Mouse (Mus musculus): ENCODE measurements around the gene Kcna6. TPM values are rescaled to one million over a fixed set of nuclear protein-coding genes. Genes with fewer than 3 reads are reported as not detected.

The Kcna6 gene
- 10 to 100 TPM; 73.3 to 81.8 (median 75.4) TPM for total RNA-seq (2022)

GRCm38 (mm10) chr6:126740211-126741142, at the start of gene Kcna6:
TSS of gene Kcna6 (minus strand) at chr6:126740674.
- no peak for DNase-seq (ENCODE audit: low spot score in 2 of 2)

- no peak for DNase-seq (ENCODE audit: low spot score in 2 of 2)
These were observed 48.4 kb upstream of the Kcna6 start for GRCm38 (mm10) chr6:126788863-126789262.

- DNase-seq (ENCODE audit: low spot score in 2 of 2) = no peak
These were observed 43.7 kb upstream of the Kcna6 start for GRCm38 (mm10) chr6:126784206-126784605.

- peak in 1 of 2 experiments; percentile 88 for DNase-seq (ENCODE audit: low spot score in 2 of 2)
These were observed 43.2 kb upstream of the Kcna6 start for GRCm38 (mm10) chr6:126783651-126784066.

GRCm38 (mm10) chr6:126783056-126783455, 42.6 kb upstream of the Kcna6 start:
- no peak for DNase-seq (ENCODE audit: low spot score in 2 of 2)

- no peak for DNase-seq (ENCODE audit: low spot score in 2 of 2)
These were observed 37.4 kb upstream of the Kcna6 start for GRCm38 (mm10) chr6:126777889-126778288.

GRCm38 (mm10) chr6:126773873-126774272, 33.4 kb upstream of the Kcna6 start:
- peak in 1 of 2 experiments; percentile 58 for DNase-seq (ENCODE audit: low spot score in 2 of 2)

- peak; percentile 48 to 67 for DNase-seq (ENCODE audit: low spot score in 2 of 2)
These were observed 31.9 kb upstream of the Kcna6 start for GRCm38 (mm10) chr6:126772326-126772725.

GRCm38 (mm10) chr6:126770146-126770731, 29.8 kb upstream of the Kcna6 start:
- DNase-seq (ENCODE audit: low spot score in 2 of 2) = no peak

GRCm38 (mm10) chr6:126768957-126769665, 28.6 kb upstream of the Kcna6 start:
- no peak for DNase-seq (ENCODE audit: low spot score in 2 of 2)

GRCm38 (mm10) chr6:126767610-126768532, 27.4 kb upstream of the Kcna6 start:
- no peak for DNase-seq (ENCODE audit: low spot score in 2 of 2)

GRCm38 (mm10) chr6:126766552-126766951, 26.1 kb upstream of the Kcna6 start:
- DNase-seq (ENCODE audit: low spot score in 2 of 2) = peak in 1 of 2 experiments; percentile 65

- no peak for DNase-seq (ENCODE audit: low spot score in 2 of 2)
These were observed 24.2 kb upstream of the Kcna6 start for GRCm38 (mm10) chr6:126764563-126765091.

- no peak for DNase-seq (ENCODE audit: low spot score in 2 of 2)
These were observed 20.9 kb upstream of the Kcna6 start for GRCm38 (mm10) chr6:126761362-126761761.

GRCm38 (mm10) chr6:126755729-126756411, 15.4 kb upstream of the Kcna6 start:
- no peak for DNase-seq (ENCODE audit: low spot score in 2 of 2)

- no peak for DNase-seq (ENCODE audit: low spot score in 2 of 2)
These were observed 12.0 kb upstream of the Kcna6 start for GRCm38 (mm10) chr6:126752520-126752919.

- no peak for DNase-seq (ENCODE audit: low spot score in 2 of 2)
These were observed 5.4 kb upstream of the Kcna6 start for GRCm38 (mm10) chr6:126745888-126746287.

GRCm38 (mm10) chr6:126742610-126743009, 2.1 kb upstream of the Kcna6 start:
- DNase-seq (ENCODE audit: low spot score in 2 of 2) = no peak

- no peak for DNase-seq (ENCODE audit: low spot score in 2 of 2)
These were observed 906 bp downstream of the Kcna6 start for GRCm38 (mm10) chr6:126739326-126740210.
